Mouse (Mus musculus) heart, postnatal 36 days (tissue): Measurements from ENCODE around the gene 5730409E04Rik. TPM values are rescaled to one million over a fixed set of nuclear protein-coding genes. Genes with fewer than 3 reads are reported as not detected.
A peak's percentile ranks its signal among the peaks of the same experiment; 100 is the strongest.

ENCODE experiments used
- DNase-seq, 2 experiments: peaks; one replicate each; pipeline ENCODE4 v3.0.0; 2021 to 2022
- intact Hi-C: fragments of 180-260 bp; cut with DNase I; formaldehyde crosslinking; loops from one replicate; pipeline ENCODE4 v1.15.1; 2025
- total RNA-seq, 2 experiments: library from RNA; stranded (reverse); gene quantifications; 2 replicates each; pipeline ENCODE4 v1.2.3; 2021

The 5730409E04Rik gene
- 10 to 100 TPM; 10.7 to 10.8 TPM for total RNA-seq

- intact Hi-C loops = no loop called here
These were observed at the start of gene 5730409E04Rik for GRCm38 (mm10) chr4:126609606-126610181. TSS of gene 5730409E04Rik (plus strand) at chr4:126609818.

GRCm38 (mm10) chr4:126563798-126564197, 45.8 kb upstream of the 5730409E04Rik start:
- intact Hi-C loops = no loop called here
- no peak for DNase-seq

More at GRCm38 (mm10) chr4:126609606-126610181, at the start of gene 5730409E04Rik:
- DNase-seq = peak; percentile 80 to 86

- DNase-seq = no peak
- intact Hi-C loops = no loop called here
These were observed 42.4 kb upstream of the 5730409E04Rik start for GRCm38 (mm10) chr4:126567243-126567642.

GRCm38 (mm10) chr4:126569783-126570182, 39.8 kb upstream of the 5730409E04Rik start:
- intact Hi-C loops = no loop called here
- DNase-seq = no peak

GRCm38 (mm10) chr4:126576281-126576680, 33.3 kb upstream of the 5730409E04Rik start:
- no peak for DNase-seq
- intact Hi-C loops = no loop called here

GRCm38 (mm10) chr4:126577920-126578319, 31.7 kb upstream of the 5730409E04Rik start:
- DNase-seq = no peak
- intact Hi-C loops = no loop called here

GRCm38 (mm10) chr4:126579077-126579476, 30.5 kb upstream of the 5730409E04Rik start:
- intact Hi-C loops = no loop called here
- DNase-seq = no peak

- intact Hi-C loops = no loop called here
- DNase-seq = no peak
These were observed 23.9 kb upstream of the 5730409E04Rik start for GRCm38 (mm10) chr4:126585739-126586138.

- DNase-seq = no peak
- intact Hi-C loops = no loop called here
These were observed 17.6 kb upstream of the 5730409E04Rik start for GRCm38 (mm10) chr4:126592039-126592438.

- peak; percentile 62 to 73 for DNase-seq
- intact Hi-C loops = loop anchor here (1.0 to 5.0 kb wide), 3 partner anchors 77 to 240 kb away; partner anchors contain the start of gene Psmb2
These were observed 9.5 kb upstream of the 5730409E04Rik start for GRCm38 (mm10) chr4:126599971-126600754.

- intact Hi-C loops = loop anchor here (5.0 kb wide), 1 partner anchor 75 kb away; the partner anchor contains the start of gene Psmb2
- DNase-seq = no peak
These were observed 7.8 kb upstream of the 5730409E04Rik start for GRCm38 (mm10) chr4:126601597-126602444.

GRCm38 (mm10) chr4:126602445-126602762, 7.2 kb upstream of the 5730409E04Rik start:
- DNase-seq = no peak
- intact Hi-C loops = loop anchor here (5.0 kb wide), 1 partner anchor 75 kb away; the partner anchor contains the start of gene Psmb2

- intact Hi-C loops = loop anchor here (5.0 kb wide), 1 partner anchor 73 kb away; the partner anchor contains the start of gene Psmb2
- DNase-seq = no peak
These were observed 5.5 kb upstream of the 5730409E04Rik start for GRCm38 (mm10) chr4:126604141-126604540.

GRCm38 (mm10) chr4:126605751-126606150, 3.9 kb upstream of the 5730409E04Rik start:
- intact Hi-C loops = no loop called here
- DNase-seq = no peak

GRCm38 (mm10) chr4:126611991-126612390, 2.4 kb downstream of the 5730409E04Rik start:
- no peak for DNase-seq
- intact Hi-C loops = no loop called here

GRCm38 (mm10) chr4:126616312-126616711, 6.7 kb downstream of the 5730409E04Rik start:
- no peak for DNase-seq
- intact Hi-C loops = no loop called here

- DNase-seq = no peak
- intact Hi-C loops = no loop called here
These were observed 10.2 kb downstream of the 5730409E04Rik start for GRCm38 (mm10) chr4:126619691-126620330.

- intact Hi-C loops = no loop called here
- DNase-seq = no peak
These were observed 10.8 kb downstream of the 5730409E04Rik start for GRCm38 (mm10) chr4:126620349-126620874.

GRCm38 (mm10) chr4:126627021-126627681, 17.5 kb downstream of the 5730409E04Rik start:
- peak; percentile 17 to 19 for DNase-seq
- intact Hi-C loops = no loop called here
